Mouse (Mus musculus): ENCODE data around the gene Zscan21. TPM values are rescaled to one million over a fixed set of nuclear protein-coding genes. Genes with fewer than 3 reads are reported as not detected.
A peak's percentile ranks its signal among the peaks of the same experiment; 100 is the strongest.

Gene Zscan21
- polyA plus RNA-seq (2015; fragmentation: Nextera tagmentation; extraction: Ambion mirVana): 128 TPM in 2 replicates

GRCm38 (mm10) chr5:138116255-138117198 lies at the start of gene Zscan21:
Gene Zscan21, plus strand, starts transcription at chr5:138116903.
- H3K36me3 ChIP-seq: peaks cover 17% of the 10 kb centered on the region
- peak within 1 kb of the TSS; percentile 58 for H3K4me3 ChIP-seq (replicated peaks)
- H3K4me2 ChIP-seq (replicated peaks): peak within 1 kb of the TSS; percentile 69
- H3K9me3 ChIP-seq: no peaks in the 10 kb centered on the region
- 7% methylated on average over 38 of the region's 38 CpGs for WGBS
- peaks cover 22% of the 10 kb centered on the region for H3K4me1 ChIP-seq (replicated peaks)
- no peaks in the 10 kb centered on the region for H3K27me3 ChIP-seq
- peak; percentile 98 for ATAC-seq
- peak within 1 kb of the TSS; percentile 93 for H3K27ac ChIP-seq
- H3K9ac ChIP-seq (replicated peaks): peak within 1 kb of the TSS; percentile 75

GRCm38 (mm10) chr5:138073803-138074202 lies 42.9 kb upstream of the Zscan21 start:
- ATAC-seq: no peak
- H3K9ac ChIP-seq (replicated peaks): no peak overlapping the region
- no peaks in the 10 kb centered on the region for H3K9me3 ChIP-seq
- H3K27me3 ChIP-seq: no peaks in the 10 kb centered on the region
- H3K4me3 ChIP-seq (replicated peaks): no peak overlapping the region
- WGBS: 87% methylated on average over 4 of the region's 4 CpGs
- H3K27ac ChIP-seq: no peak overlapping the region
- H3K4me1 ChIP-seq (replicated peaks): no peaks in the 10 kb centered on the region
- no peak overlapping the region for H3K4me2 ChIP-seq (replicated peaks)
- no peaks in the 10 kb centered on the region for H3K36me3 ChIP-seq

DNA sequence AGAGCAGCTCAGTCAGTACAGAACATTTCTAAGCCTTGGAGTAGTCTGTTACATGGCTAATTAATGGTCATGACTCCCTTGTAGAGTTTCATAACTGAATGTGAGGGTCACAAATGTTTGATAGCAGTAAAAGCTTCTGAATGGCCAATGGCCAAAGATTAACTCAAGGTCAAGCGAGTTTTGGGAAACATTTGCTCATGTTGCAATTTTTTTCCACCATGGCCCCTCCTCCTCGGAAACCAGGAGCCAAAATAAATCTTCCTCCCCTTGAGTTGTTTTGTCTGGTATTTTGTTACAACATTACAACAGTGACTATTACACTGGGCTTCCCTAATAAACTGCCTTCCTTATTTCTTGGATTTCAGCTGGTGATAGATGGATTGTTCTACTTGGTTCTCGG lies 41.0 kb upstream of the Zscan21 start:
- no peak overlapping the region for H3K27ac ChIP-seq
- no peaks in the 10 kb centered on the region for H3K36me3 ChIP-seq
- H3K27me3 ChIP-seq: no peaks in the 10 kb centered on the region
- H3K4me2 ChIP-seq (replicated peaks): no peak overlapping the region
- ATAC-seq: no peak
- H3K9me3 ChIP-seq: no peaks in the 10 kb centered on the region
- no peak overlapping the region for H3K9ac ChIP-seq (replicated peaks)
- 74% methylated on average over 3 of the region's 3 CpGs for WGBS
- no peak overlapping the region for H3K4me3 ChIP-seq (replicated peaks)
- no peaks in the 10 kb centered on the region for H3K4me1 ChIP-seq (replicated peaks)

GRCm38 (mm10) chr5:138076148-138076547 lies 40.6 kb upstream of the Zscan21 start:
- H3K9me3 ChIP-seq: no peaks in the 10 kb centered on the region
- no peaks in the 10 kb centered on the region for H3K4me1 ChIP-seq (replicated peaks)
- no peaks in the 10 kb centered on the region for H3K36me3 ChIP-seq
- no peaks in the 10 kb centered on the region for H3K27me3 ChIP-seq
- H3K27ac ChIP-seq: no peak overlapping the region
- no peak for ATAC-seq
- no peak overlapping the region for H3K4me2 ChIP-seq (replicated peaks)
- 58% methylated on average over 2 of the region's 2 CpGs for WGBS
- no peak overlapping the region for H3K9ac ChIP-seq (replicated peaks)
- H3K4me3 ChIP-seq (replicated peaks): no peak overlapping the region

GRCm38 (mm10) chr5:138080456-138080855 lies 36.2 kb upstream of the Zscan21 start:
- Histone ChIP-seq H3K9ac (replicated peaks) (no peak overlapping the region), H3K4me3 (replicated peaks) (no peak overlapping the region), H3K4me1 (replicated peaks) (0 out of 2 replicates have a peak, but pooled peaks cover 2% of the 10 kb centered on the region), H3K27ac (no peak overlapping the region), H3K27me3 (no peaks in the 10 kb centered on the region), H3K9me3 (no peaks in the 10 kb centered on the region), H3K4me2 (replicated peaks) (no peak overlapping the region), H3K36me3 (no peaks in the 10 kb centered on the region)
- no peak for ATAC-seq
- 89% methylated on average over 5 of the region's 5 CpGs for WGBS

GRCm38 (mm10) chr5:138081446-138081845 lies 35.3 kb upstream of the Zscan21 start:
- Histone ChIP-seq H3K36me3 (no peaks in the 10 kb centered on the region), H3K27me3 (no peaks in the 10 kb centered on the region), H3K9me3 (no peaks in the 10 kb centered on the region), H3K9ac (replicated peaks) (no peak overlapping the region), H3K4me1 (replicated peaks) (peaks cover 9% of the 10 kb centered on the region), H3K27ac (no peak overlapping the region), H3K4me3 (replicated peaks) (no peak overlapping the region), H3K4me2 (replicated peaks) (no peak overlapping the region)
- 82% methylated on average over 9 of the region's 9 CpGs for WGBS
- ATAC-seq: no peak

DNA sequence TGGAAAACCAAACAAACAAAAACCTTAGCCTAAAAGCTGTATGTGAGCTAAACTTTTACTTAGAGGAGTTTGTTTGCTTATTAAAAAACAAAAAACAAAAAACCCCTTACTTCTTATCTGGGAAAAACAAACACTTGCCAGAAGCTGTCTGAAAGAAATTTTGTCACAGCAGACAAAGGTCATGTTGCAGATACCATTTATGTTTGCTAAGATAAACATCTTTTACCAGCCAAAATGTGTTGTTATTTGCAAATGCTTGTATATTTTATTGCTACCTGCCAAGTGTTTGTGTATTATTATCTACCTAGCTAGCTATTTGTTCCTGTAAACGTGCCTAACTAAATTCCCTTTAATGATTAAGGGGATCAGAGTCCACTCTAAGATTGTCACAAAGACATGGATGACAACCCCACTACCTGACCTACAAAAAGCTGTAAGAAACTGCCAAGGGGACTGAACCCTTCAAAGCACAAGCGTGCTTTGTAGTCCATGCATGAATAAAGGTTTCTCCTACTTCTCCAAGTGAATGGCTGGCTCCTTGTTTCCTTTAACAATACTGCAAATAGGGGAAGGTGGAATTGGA lies 33.3 kb upstream of the Zscan21 start:
- WGBS: 67% methylated on average over 2 of the region's 2 CpGs
- Histone ChIP-seq H3K4me1 (replicated peaks) (peaks cover 29% of the 10 kb centered on the region), H3K4me2 (replicated peaks) (no peak overlapping the region), H3K27me3 (no peaks in the 10 kb centered on the region), H3K4me3 (replicated peaks) (no peak overlapping the region), H3K9ac (replicated peaks) (no peak overlapping the region), H3K36me3 (peaks cover 7% of the 10 kb centered on the region), H3K27ac (no peak overlapping the region), H3K9me3 (no peaks in the 10 kb centered on the region)
- no peak for ATAC-seq

- Histone ChIP-seq H3K4me3 (replicated peaks) (no peak overlapping the region), H3K27me3 (no peaks in the 10 kb centered on the region)
- 92% methylated on average over 2 of the region's 2 CpGs for WGBS
These were observed 32.8 kb upstream of the Zscan21 start for GRCm38 (mm10) chr5:138083936-138084335.

GRCm38 (mm10) chr5:138084507-138084906 lies 32.2 kb upstream of the Zscan21 start:
- Histone ChIP-seq H3K27me3 (no peaks in the 10 kb centered on the region), H3K27ac (no peak overlapping the region), H3K9me3 (no peaks in the 10 kb centered on the region), H3K4me1 (replicated peaks) (peaks cover 32% of the 10 kb centered on the region), H3K9ac (replicated peaks) (no peak overlapping the region; the same call in 1 of the 2 replicates), H3K4me3 (replicated peaks) (peak overlapping the region; percentile 89), H3K4me2 (replicated peaks) (peak overlapping the region; percentile 41), H3K36me3 (peaks cover 14% of the 10 kb centered on the region)
- 81% methylated on average over 2 of the region's 2 CpGs for WGBS
- peak; percentile 31 for ATAC-seq

More at GRCm38 (mm10) chr5:138083936-138084335, 32.8 kb upstream of the Zscan21 start:
- Histone ChIP-seq H3K36me3 (peaks cover 12% of the 10 kb centered on the region), H3K4me1 (replicated peaks) (peaks cover 32% of the 10 kb centered on the region), H3K27ac (no peak overlapping the region), H3K9me3 (no peaks in the 10 kb centered on the region), H3K4me2 (replicated peaks) (no peak overlapping the region), H3K9ac (replicated peaks) (no peak overlapping the region)
- no peak for ATAC-seq

GRCm38 (mm10) chr5:138084996-138085395 lies 31.7 kb upstream of the Zscan21 start, which contains the start of gene Zkscan1:
Gene Zkscan1, plus strand, starts transcription at chr5:138085084.
- H3K9ac ChIP-seq (replicated peaks): peak within 1 kb of the TSS; percentile 98
- peak within 1 kb of the TSS; percentile 89 for H3K4me2 ChIP-seq (replicated peaks)
- H3K9me3 ChIP-seq: no peaks in the 10 kb centered on the region
- no peaks in the 10 kb centered on the region for H3K27me3 ChIP-seq
- peak within 1 kb of the TSS; percentile 89 for H3K27ac ChIP-seq
- peaks cover 32% of the 10 kb centered on the region for H3K4me1 ChIP-seq (replicated peaks)
- under 1% methylated on average over 26 of the region's 27 CpGs for whole genome bisulfite sequencing
- ATAC-seq: peak; percentile 98
- peaks cover 14% of the 10 kb centered on the region for H3K36me3 ChIP-seq
- peak within 1 kb of the TSS; percentile 89 for H3K4me3 ChIP-seq (replicated peaks)

DNA sequence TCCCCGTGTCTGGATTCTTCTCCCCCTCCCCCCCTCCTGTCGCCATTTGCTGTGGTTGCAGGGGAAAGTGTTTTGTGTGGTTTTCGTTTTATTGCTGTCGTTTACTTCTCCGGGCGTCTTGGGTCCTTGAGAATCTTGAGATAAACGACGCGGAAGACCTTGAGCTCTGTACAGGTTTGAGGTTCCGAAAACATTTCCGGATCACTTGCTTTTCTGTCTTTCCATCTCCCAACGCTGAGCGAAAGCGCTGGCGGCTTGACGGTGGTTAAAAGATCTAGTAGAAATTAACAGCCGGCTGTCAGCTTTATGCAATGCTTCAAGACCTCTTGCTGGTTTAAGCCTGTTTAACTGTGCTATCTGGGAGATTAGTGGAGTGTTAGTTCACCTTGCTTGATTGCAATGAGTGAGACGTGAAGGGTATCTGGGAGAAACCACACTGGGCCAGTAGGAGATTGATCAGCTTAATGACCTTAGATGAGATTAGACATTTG lies 31.2 kb upstream of the Zscan21 start:
- peaks cover 14% of the 10 kb centered on the region for H3K36me3 ChIP-seq
- H3K27ac ChIP-seq: peak overlapping the region; percentile 89
- H3K9me3 ChIP-seq: no peaks in the 10 kb centered on the region
- peak; percentile 12 for ATAC-seq
- H3K4me3 ChIP-seq (replicated peaks): peak overlapping the region; percentile 89
- peaks cover 32% of the 10 kb centered on the region for H3K4me1 ChIP-seq (replicated peaks)
- WGBS: under 1% methylated on average over 18 of the region's 18 CpGs
- no peaks in the 10 kb centered on the region for H3K27me3 ChIP-seq
- peak overlapping the region; percentile 98 for H3K9ac ChIP-seq (replicated peaks)
- peak overlapping the region; percentile 89 for H3K4me2 ChIP-seq (replicated peaks)

GRCm38 (mm10) chr5:138086842-138087241 lies 29.9 kb upstream of the Zscan21 start:
- no peak for ATAC-seq
- Histone ChIP-seq H3K4me2 (replicated peaks) (peak overlapping the region; percentile 89), H3K4me1 (replicated peaks) (peaks cover 32% of the 10 kb centered on the region), H3K27me3 (no peaks in the 10 kb centered on the region), H3K4me3 (replicated peaks) (peak overlapping the region; percentile 89), H3K27ac (no peak overlapping the region), H3K36me3 (peaks cover 14% of the 10 kb centered on the region), H3K9me3 (no peaks in the 10 kb centered on the region), H3K9ac (replicated peaks) (peak overlapping the region; percentile 98; the same call in 1 of the 2 replicates)
- 79% methylated on average over 3 of the region's 3 CpGs for WGBS

All from midbrain, embryonic 13.5 days (tissue).